Mouse (Mus musculus) thymus, adult 2 months (tissue): Measurements from ENCODE around the gene Npas2. TPM values are rescaled to one million over a fixed set of nuclear protein-coding genes. Genes with fewer than 3 reads are reported as not detected.

Experiments
- DNase-seq: peaks from one replicate; pipeline ENCODE4 v3.0.0; 2021
- H3K27ac ChIP-seq: fragments of 200-500 bp; 2 replicates; pipeline ENCODE4 v1.5.1; 2012; ENCODE audit warnings: low read length, control low read depth; ENCODE audit not compliant: control insufficient read depth, insufficient read depth
- H3K27me3 ChIP-seq: fragments of 200-500 bp; 2 replicates; pipeline ENCODE4 v1.6.1; 2012; ENCODE audit warnings: mild to moderate bottlenecking, low read length, moderate library complexity, mixed read lengths; ENCODE audit not compliant: control insufficient read depth, insufficient read depth
- H3K36me3 ChIP-seq: fragments of 200-500 bp; 2 replicates; pipeline ENCODE4 v1.6.1; 2012; ENCODE audit warnings: mild to moderate bottlenecking, low read length, moderate library complexity; ENCODE audit not compliant: control insufficient read depth, insufficient read depth
- H3K4me1 ChIP-seq: fragments of 200-500 bp; replicated peaks from 2 replicates; pipeline ENCODE4 v1.6.1; 2012; ENCODE audit warnings: low read length; ENCODE audit not compliant: control insufficient read depth, insufficient read depth
- H3K4me3 ChIP-seq: fragments of 200-500 bp; 2 replicates; pipeline ENCODE4 v1.5.1; 2012; ENCODE audit warnings: mild to moderate bottlenecking, low read length, control low read depth, moderate library complexity; ENCODE audit not compliant: control insufficient read depth, insufficient read depth
- CTCF ChIP-seq: fragments of 200-500 bp; IDR thresholded peaks from 2 replicates; pipeline ENCODE4 v1.5.1; 2012; ENCODE audit warnings: mild to moderate bottlenecking, control low read depth, low read length, moderate library complexity, borderline replicate concordance; ENCODE audit not compliant: control insufficient read depth, poor library complexity, insufficient read depth; ENCODE audit errors: extremely low read depth
- POLR2A ChIP-seq: fragments of 200-500 bp; IDR thresholded peaks from 2 replicates; pipeline ENCODE4 v1.6.1; 2012; ENCODE audit warnings: mild to moderate bottlenecking, low read length, control low read depth, moderate library complexity; ENCODE audit not compliant: control insufficient read depth, poor library complexity, insufficient read depth; ENCODE audit errors: extremely low read depth
- WGBS: fragments of 180-500 bp; shearing (Covaris S2); methylation state at CpG from one replicate; pipeline ENCODE4 v1.1.7; 2018; 5-methylcytosine and 5-hydroxymethylcytosine counted together
- polyA plus RNA-seq: library from polyadenylated mRNA; depleted of rRNA; stranded (reverse); fragments of >200 nt; gene quantifications from 2 replicates; pipeline ENCODE4 v1.2.3, GENCODE M21; 2012

Npas2 gene
- polyA plus RNA-seq, 1 experiment = 6.9 TPM

DNA sequence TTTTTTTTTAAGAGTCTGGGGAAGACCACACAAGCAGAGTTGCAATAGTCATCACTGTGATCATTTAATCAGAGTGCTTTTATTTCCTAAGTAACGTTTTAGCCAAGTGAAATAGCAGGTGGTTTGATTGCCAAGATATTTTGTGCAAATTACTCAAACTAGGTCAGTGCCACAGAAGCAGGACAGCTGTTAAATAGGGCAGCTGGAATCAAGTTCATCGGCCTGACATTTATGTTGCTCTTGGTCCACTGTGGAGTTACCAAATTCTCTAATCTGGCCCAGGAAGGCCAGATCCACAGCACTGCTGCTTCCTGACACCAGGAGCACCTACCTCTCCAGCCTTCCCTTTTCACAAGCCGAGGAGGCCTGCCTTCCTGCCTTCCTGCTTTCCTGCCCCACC, 94.9 kb downstream of the Npas2 start:
- Histone ChIP-seq H3K36me3 (no peaks in the 10 kb centered on the region), H3K27ac (no peak overlapping the region), H3K27me3 (no peaks in the 10 kb centered on the region), H3K4me3 (no peak overlapping the region), H3K4me1 (no peaks in the 10 kb centered on the region)
- DNase-seq = no peak
- no peak for TF ChIP-seq POLR2A
- TF ChIP-seq CTCF = no peak
- WGBS = 82% methylated on average over 3 of the region's 3 CpGs

DNA sequence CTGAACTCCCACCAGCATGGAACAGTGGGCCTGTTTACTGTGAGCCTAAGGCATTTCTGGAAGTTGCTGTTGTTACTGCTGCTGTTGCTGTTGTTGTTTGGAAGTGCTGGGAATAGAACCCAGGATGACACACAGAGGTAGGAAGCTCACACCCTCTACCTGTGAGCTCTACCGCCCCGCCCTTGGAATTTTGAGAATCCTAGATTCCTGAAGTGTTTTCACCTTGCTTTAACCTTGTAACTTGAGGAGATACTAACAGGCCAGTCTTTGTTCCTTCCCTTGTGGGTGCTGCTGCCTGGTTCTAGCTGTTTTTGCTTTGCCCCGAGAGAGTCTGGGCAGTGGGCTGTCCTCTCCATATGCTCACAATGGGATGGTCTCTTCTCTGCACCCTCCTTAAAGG, 98.5 kb downstream of the Npas2 start:
- no peak for DNase-seq
- TF ChIP-seq POLR2A = no peak
- no peak for TF ChIP-seq CTCF
- Histone ChIP-seq H3K4me3 (no peak overlapping the region), H3K27ac (no peak overlapping the region), H3K27me3 (no peaks in the 10 kb centered on the region), H3K36me3 (no peaks in the 10 kb centered on the region), H3K4me1 (no peaks in the 10 kb centered on the region)
- WGBS = 93% methylated on average over 3 of the region's 3 CpGs

DNA sequence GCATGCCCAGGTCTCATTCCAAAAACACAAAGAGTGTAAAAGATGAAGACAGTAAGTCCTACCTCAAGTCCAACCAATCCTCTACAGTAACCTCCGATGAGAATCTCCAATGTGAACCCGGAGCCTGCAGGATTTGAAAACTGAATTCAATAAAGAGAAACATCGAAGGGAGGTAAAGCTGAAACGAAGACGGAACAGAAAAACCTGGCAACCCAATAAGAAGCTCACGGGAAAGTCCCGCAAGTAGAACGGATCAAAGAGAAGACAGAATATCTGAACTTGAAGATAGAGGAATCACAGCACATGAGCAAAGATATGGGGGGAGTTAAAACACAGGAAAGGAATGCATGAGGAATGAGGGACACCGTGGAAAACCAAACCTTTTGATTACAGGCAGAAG, 104.8 kb downstream of the Npas2 start:
- Histone ChIP-seq H3K4me3 (no peak overlapping the region), H3K4me1 (no peaks in the 10 kb centered on the region), H3K36me3 (no peaks in the 10 kb centered on the region), H3K27me3 (no peaks in the 10 kb centered on the region), H3K27ac (no peak overlapping the region)
- no peak for DNase-seq
- TF ChIP-seq CTCF (no peak), POLR2A (no peak)
- 94% methylated on average over 9 of the region's 9 CpGs for WGBS

DNA sequence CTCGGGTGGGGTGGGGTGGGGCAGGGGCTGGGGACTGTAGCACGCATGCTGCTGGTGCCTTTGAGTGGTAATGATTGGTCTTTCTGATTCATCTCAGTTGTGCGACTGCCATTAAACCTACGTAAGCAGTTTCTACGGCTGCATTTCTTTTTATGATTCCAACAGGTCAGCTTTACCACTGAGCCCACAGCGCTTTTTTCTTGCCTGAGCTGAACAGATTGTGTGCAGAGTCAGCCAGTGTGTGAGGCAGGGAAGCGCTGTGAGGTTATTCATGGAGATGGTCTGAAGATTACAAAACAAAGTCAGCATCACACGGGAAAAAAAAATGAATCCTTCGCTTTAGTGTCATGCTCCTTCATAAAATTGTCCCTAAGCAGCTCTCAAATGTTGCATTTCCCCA, 106.7 kb downstream of the Npas2 start:
- Histone ChIP-seq H3K4me1 (no peaks in the 10 kb centered on the region), H3K36me3 (no peaks in the 10 kb centered on the region), H3K27ac (no peak overlapping the region), H3K27me3 (no peaks in the 10 kb centered on the region), H3K4me3 (no peak overlapping the region)
- no peak for DNase-seq
- WGBS = 96% methylated on average over 9 of the region's 9 CpGs
- TF ChIP-seq CTCF (no peak), POLR2A (no peak)

DNA sequence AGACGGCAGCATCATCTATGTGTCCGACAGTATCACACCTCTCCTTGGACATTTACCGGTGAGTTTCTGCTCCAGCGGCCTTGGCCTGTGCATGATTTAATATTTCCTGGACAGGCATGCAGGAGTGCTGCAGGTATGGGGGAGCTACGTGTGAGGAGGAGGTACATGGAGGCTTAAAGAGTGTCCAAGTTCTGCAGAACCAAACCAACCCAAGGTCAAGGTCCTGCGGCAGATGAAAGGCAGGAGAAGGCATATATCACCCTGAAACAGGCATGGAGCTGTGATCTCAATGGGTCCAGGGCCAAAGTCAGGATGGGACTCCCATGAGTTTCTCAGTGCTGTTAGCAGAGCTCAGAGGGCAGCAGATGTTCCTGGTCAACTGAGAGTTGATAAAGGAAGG, 107.1 kb downstream of the Npas2 start:
- 97% methylated on average over 6 of the region's 6 CpGs for WGBS
- Histone ChIP-seq H3K4me1 (no peaks in the 10 kb centered on the region), H3K36me3 (no peaks in the 10 kb centered on the region), H3K27ac (no peak overlapping the region), H3K27me3 (no peaks in the 10 kb centered on the region), H3K4me3 (no peak overlapping the region)
- no peak for DNase-seq
- no peak for TF ChIP-seq CTCF
- TF ChIP-seq POLR2A = no peak

DNA sequence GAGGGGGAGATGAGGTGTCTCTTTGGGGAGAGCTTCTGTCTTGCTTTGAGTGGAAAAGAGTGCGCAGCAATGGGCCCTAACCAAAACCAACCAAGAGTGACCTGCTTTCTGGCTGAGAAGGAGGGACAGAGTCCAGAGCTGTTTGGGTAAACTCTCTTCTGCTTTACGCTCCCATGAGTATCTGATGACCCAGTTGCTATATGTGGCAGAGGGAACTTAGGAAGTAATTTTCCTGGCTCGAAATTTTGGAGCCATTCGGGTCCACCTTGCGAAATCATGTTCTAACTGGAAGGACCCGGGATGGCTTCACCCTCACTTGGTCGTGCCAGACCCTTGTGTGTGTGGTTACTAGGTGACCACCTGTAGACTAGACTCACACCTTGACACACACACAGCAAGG, 108.7 kb downstream of the Npas2 start:
- WGBS = 92% methylated on average over 7 of the region's 7 CpGs
- no peak for DNase-seq
- Histone ChIP-seq H3K4me3 (no peak overlapping the region), H3K27me3 (no peaks in the 10 kb centered on the region), H3K36me3 (no peaks in the 10 kb centered on the region), H3K27ac (no peak overlapping the region), H3K4me1 (no peaks in the 10 kb centered on the region)
- TF ChIP-seq POLR2A = no peak
- TF ChIP-seq CTCF = no peak

DNA sequence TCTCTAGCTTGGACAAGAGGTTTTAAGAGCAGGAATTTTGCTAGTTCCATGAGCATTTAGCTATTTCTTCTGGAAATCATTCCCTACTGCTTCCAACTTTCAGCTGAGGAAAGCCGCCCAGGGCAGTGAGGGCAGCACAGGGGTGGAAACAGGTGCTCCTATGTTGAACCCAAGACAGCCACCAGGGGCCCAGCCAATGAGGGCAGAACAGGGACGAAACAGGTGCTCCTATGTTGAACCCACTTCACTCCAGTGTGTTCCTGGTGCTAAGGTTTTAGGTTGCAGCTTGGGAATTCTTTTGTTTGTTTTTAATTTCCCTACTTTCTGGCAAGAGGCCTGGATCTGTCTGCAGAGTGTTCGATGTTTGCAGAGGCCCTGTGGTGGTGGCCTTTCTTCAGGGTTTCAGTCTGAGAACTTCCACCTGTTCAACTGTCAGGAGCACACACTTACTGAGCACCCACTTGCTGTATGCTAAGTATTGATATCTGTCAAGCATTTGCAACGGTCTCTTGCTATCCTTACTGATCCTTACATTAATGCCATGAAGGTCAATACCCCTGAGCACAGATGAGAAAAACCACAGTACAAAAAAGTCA, 109.6 kb downstream of the Npas2 start:
- no peak overlapping the region for H3K27ac ChIP-seq
- TF ChIP-seq CTCF = no peak
- no peak for TF ChIP-seq POLR2A
- no peaks in the 10 kb centered on the region for H3K27me3 ChIP-seq
- no peaks in the 10 kb centered on the region for H3K4me1 ChIP-seq
- no peak for DNase-seq
- no peaks in the 10 kb centered on the region for H3K36me3 ChIP-seq
- H3K4me3 ChIP-seq = no peak overlapping the region
- WGBS = 92% methylated on average over 4 of the region's 4 CpGs
